In the genomic region with DNA sequence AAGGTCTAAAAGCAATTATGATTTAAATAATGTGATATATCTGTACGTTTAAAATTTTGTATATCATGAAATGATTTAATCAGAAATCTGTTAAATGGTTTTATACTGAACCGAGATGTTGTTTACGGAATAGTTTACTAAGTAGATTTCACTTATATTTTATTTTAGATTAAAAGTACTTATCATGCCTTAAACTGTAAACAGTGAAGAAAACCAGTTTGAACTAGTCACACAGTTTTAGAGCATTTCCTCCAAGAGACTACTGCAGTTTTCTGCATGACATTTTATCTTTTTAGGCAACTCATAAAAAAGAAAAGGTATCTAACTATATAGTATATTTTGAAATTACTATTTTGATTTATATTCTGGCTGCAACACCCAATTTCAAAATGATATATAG, we compare ENCODE assay signal across 10 mouse cellular contexts. TPM values are rescaled to one million over a fixed set of nuclear protein-coding genes. Genes with fewer than 3 reads are reported as not detected.
DNase-seq lines count a peak whose midpoint lies in the region; ATAC-seq and TF ChIP-seq lines count a peak whose summit lies in the region.
"Had no signal": no experiment of that assay in that cellular context is flagged by ENCODE, and none has a peak within 500 bp of the region (broad histone marks: within the 10 kb centered on the region; RNA-seq: fewer than 3 reads in every experiment).

No protein-coding gene starts in this region.

- 53% methylated on average over 3 of the region's 3 CpGs for WGBS in heart, embryonic 11.5 days (ENCODE audit: insufficient replicate concordance)
- 46% methylated on average over 3 of the region's 3 CpGs for WGBS in liver, postnatal 0 days (ENCODE audit: insufficient replicate concordance)
- 52% methylated on average over 3 of the region's 3 CpGs for WGBS in liver, embryonic 12.5 days (ENCODE audit: insufficient replicate concordance)
- WGBS in embryonic facial prominence, embryonic 14.5 days, result 36% methylated on average over 3 of the region's 3 CpGs

- peak overlapping the region; percentile 60 for H3K4me3 ChIP-seq in heart, embryonic 11.5 days (ENCODE audit: low read depth, low read length)
- H3K4me3 ChIP-seq in liver, postnatal 0 days (ENCODE audit: low read depth, low read length), result peak overlapping the region; percentile 55
- no peak overlapping the region for H3K4me3 ChIP-seq in liver, embryonic 12.5 days
- H3K4me3 ChIP-seq in CH12.LX (replicated peaks in 1 of 3; ENCODE audit: low read depth in 2 of 3, low read length in 2 of 3, poor library complexity in 1 of 3), result peak overlapping the region in 2 of 3 experiments; percentile 59 to 93
- H3K4me3 ChIP-seq in embryonic facial prominence, embryonic 14.5 days (ENCODE audit: low read depth, low read length), result peak overlapping the region; percentile 62; the same call in 1 of the 2 replicates

- no peak overlapping the region for H3K9ac ChIP-seq in heart, embryonic 11.5 days (ENCODE audit: low read depth, low read length)
- no peak overlapping the region for H3K9ac ChIP-seq in liver, postnatal 0 days (replicated peaks)
- no peak overlapping the region for H3K9ac ChIP-seq in liver, embryonic 12.5 days
- no peak overlapping the region for H3K9ac ChIP-seq in CH12.LX (ENCODE audit: insufficient read depth, low read depth)
- H3K9ac ChIP-seq in embryonic facial prominence, embryonic 14.5 days (ENCODE audit: low read depth, low read length), result no peak overlapping the region

- no peaks in the 10 kb centered on the region for H3K36me3 ChIP-seq in heart, embryonic 11.5 days (ENCODE audit: control insufficient read depth, insufficient read depth, low read length)
- H3K36me3 ChIP-seq in liver, postnatal 0 days (replicated peaks; ENCODE audit: insufficient read depth, low read length), result peaks cover 3% of the 10 kb centered on the region; the same call in 1 of the 2 replicates
- peaks cover 23% of the 10 kb centered on the region for H3K36me3 ChIP-seq in liver, embryonic 12.5 days
- H3K36me3 ChIP-seq in CH12.LX (replicated peaks in 1 of 2; ENCODE audit: control insufficient read depth in 1 of 2, insufficient read depth in 1 of 2, low read length in 1 of 2), result peaks cover 0 to 12% of the 10 kb centered on the region in 2 experiments
- H3K36me3 ChIP-seq in embryonic facial prominence, embryonic 14.5 days (ENCODE audit: control insufficient read depth, insufficient read depth, low read length), result peaks cover 12% of the 10 kb centered on the region; the same call in 1 of the 2 replicates

- ATAC-seq in heart, embryonic 11.5 days (replicated peaks; ENCODE audit: insufficient number of reproducible peaks, low FRiP score, low TSS enrichment), result no peak
- ATAC-seq in liver, postnatal 0 days, result no peak
- ATAC-seq in liver, embryonic 12.5 days, result no peak
- no peak for ATAC-seq in embryonic facial prominence, embryonic 14.5 days (ENCODE audit: low read depth)

- intact Hi-C loops in heart, postnatal 36 days (cut with DNase I), result loop anchor here (2.0 to 5.0 kb wide), 3 partner anchors 38 to 147 kb away; partner anchors contain the start of gene Itm2b

- no peak for TF ChIP-seq RAD21 in CH12.LX (IDR thresholded peaks at IDR 0.05; ENCODE audit: low read depth, low read length)

- no peak overlapping the region for H3K4me2 ChIP-seq in heart, embryonic 11.5 days
- H3K4me2 ChIP-seq in liver, postnatal 0 days (ENCODE audit: low read depth, low read length), result peak overlapping the region; percentile 64; the same call in 1 of the 2 replicates
- H3K4me2 ChIP-seq in liver, embryonic 12.5 days, result no peak overlapping the region
- H3K4me2 ChIP-seq in CH12.LX (ENCODE audit: insufficient read depth, low read depth, poor library complexity, severe bottlenecking), result no peak overlapping the region
- peak overlapping the region; percentile 71 for H3K4me2 ChIP-seq in embryonic facial prominence, embryonic 14.5 days (ENCODE audit: low read depth, low read length)

- no peak for DNase-seq in heart, postnatal 36 days
- DNase-seq in liver, postnatal 0 days, result no peak
- no peak for DNase-seq in CH12.LX (ENCODE audit: extremely low read depth)
- no peak for DNase-seq in embryonic facial prominence, embryonic 14.5 days (ENCODE audit: low spot score)
- no peak for DNase-seq in T-cell, adult 2 months (ENCODE audit: low spot score)
- no peak for DNase-seq in cerebellum, postnatal 4 days (ENCODE audit: low spot score in 2 of 2)
- DNase-seq: right cerebral cortex, postnatal 4 days had no signal

- no peaks in the 10 kb centered on the region for H3K9me3 ChIP-seq in heart, embryonic 11.5 days (replicated peaks; ENCODE audit: control insufficient read depth, low read length)
- H3K9me3 ChIP-seq in liver, postnatal 0 days (ENCODE audit: low read length), result no peaks in the 10 kb centered on the region
- no peaks in the 10 kb centered on the region for H3K9me3 ChIP-seq in liver, embryonic 12.5 days (replicated peaks)
- peaks cover 2% of the 10 kb centered on the region for H3K9me3 ChIP-seq in CH12.LX (replicated peaks; ENCODE audit: low read length)
- peaks cover 3% of the 10 kb centered on the region; the same call in 1 of the 2 replicates for H3K9me3 ChIP-seq in embryonic facial prominence, embryonic 14.5 days (ENCODE audit: control insufficient read depth, low read length)
- H3K9me3 ChIP-seq: G1E had no signal

- H3K27me3 ChIP-seq in heart, embryonic 11.5 days (ENCODE audit: control insufficient read depth, insufficient read depth, low read length), result no peaks in the 10 kb centered on the region
- H3K27me3 ChIP-seq in liver, postnatal 0 days (ENCODE audit: insufficient read depth, low read length), result no peaks in the 10 kb centered on the region
- no peaks in the 10 kb centered on the region for H3K27me3 ChIP-seq in liver, embryonic 12.5 days (replicated peaks)
- H3K27me3 ChIP-seq in CH12.LX (replicated peaks), result no peaks in the 10 kb centered on the region
- H3K27me3 ChIP-seq in embryonic facial prominence, embryonic 14.5 days (replicated peaks; ENCODE audit: control insufficient read depth, insufficient read depth, low read length), result no peaks in the 10 kb centered on the region

- no peak for TF ChIP-seq EP300 in liver, postnatal 0 days (IDR thresholded peaks at IDR 0.05; ENCODE audit: low read depth)
- no peak for TF ChIP-seq EP300 in CH12.LX (IDR thresholded peaks at IDR 0.05; ENCODE audit: low read length)

- H3K4me1 ChIP-seq in heart, embryonic 11.5 days (ENCODE audit: control insufficient read depth, insufficient read depth, low read length), result peaks cover 4% of the 10 kb centered on the region
- peaks cover under 1% of the 10 kb centered on the region; the same call in 1 of the 2 replicates for H3K4me1 ChIP-seq in liver, postnatal 0 days (ENCODE audit: insufficient read depth)
- peaks cover 25% of the 10 kb centered on the region for H3K4me1 ChIP-seq in liver, embryonic 12.5 days
- peaks cover 4 to 23% of the 10 kb centered on the region in 2 experiments; a peak in 3 of 4 replicates for H3K4me1 ChIP-seq in CH12.LX (ENCODE audit: control insufficient read depth in 1 of 2, insufficient read depth in 2 of 2)
- peaks cover 1% of the 10 kb centered on the region; the same call in 1 of the 2 replicates for H3K4me1 ChIP-seq in embryonic facial prominence, embryonic 14.5 days (ENCODE audit: control insufficient read depth, insufficient read depth, low read length)

- no peak for TF ChIP-seq POLR2A in CH12.LX (IDR thresholded peaks at IDR 0.05; ENCODE audit: low read depth, low read length)

- TF ChIP-seq CTCF in liver, postnatal 0 days (IDR thresholded peaks at IDR 0.05; ENCODE audit: low read depth), result no peak
- TF ChIP-seq CTCF in CH12.LX (conservative IDR thresholded peaks at IDR 0.05 in 1 of 2, IDR thresholded peaks at IDR 0.05 in 1 of 2; ENCODE audit: low read depth in 2 of 2, low read length in 2 of 2), result no peak

- in situ Hi-C loops in CH12.LX (cut with MboI; ENCODE audit: low pct_ligation_motif_present, low pct_unique_long_range_greater_than_20kb, low sequenced_read_pairs), result loop anchor here (10.0 kb wide), 2 partner anchors 65 to 105 kb away; no protein-coding TSS in a partner anchor

- H3K79me2 ChIP-seq in CH12.LX (replicated peaks; ENCODE audit: control insufficient read depth, extremely low read depth, insufficient read depth, poor library complexity, severe bottlenecking), result peaks cover 3% of the 10 kb centered on the region

- dilution Hi-C loops in CH12.LX (cut with MboI; ENCODE audit: extremely low pct_ligation_motif_present, extremely low pct_unique_long_range_greater_than_20kb, low sequenced_read_pairs), result no loop called here

- no peak overlapping the region for H3K27ac ChIP-seq in heart, embryonic 11.5 days (ENCODE audit: low read depth, low read length)
- no peak overlapping the region; the same call in 1 of the 2 replicates for H3K27ac ChIP-seq in liver, postnatal 0 days (ENCODE audit: low read depth)
- no peak overlapping the region for H3K27ac ChIP-seq in liver, embryonic 12.5 days
- H3K27ac ChIP-seq in CH12.LX (ENCODE audit: insufficient read depth, low read depth), result no peak overlapping the region
- no peak overlapping the region for H3K27ac ChIP-seq in embryonic facial prominence, embryonic 14.5 days (replicated peaks; ENCODE audit: low read depth, low read length)

TF ChIP-seq in CH12.LX, 34 proteins besides CTCF, POLR2A, EP300 and RAD21 (continues in another document):
- TF ChIP-seq MAFK (IDR thresholded peaks at IDR 0.05; ENCODE audit: insufficient replicate concordance, low read length), result no peak
- no peak for TF ChIP-seq CHD2 (IDR thresholded peaks at IDR 0.05; ENCODE audit: low read length)
- no peak for TF ChIP-seq SIN3A (IDR thresholded peaks at IDR 0.05; ENCODE audit: low read length)
- no peak for TF ChIP-seq ZNF384 (IDR thresholded peaks at IDR 0.05; ENCODE audit: low read depth, low read length)
- TF ChIP-seq MYC (IDR thresholded peaks at IDR 0.05; ENCODE audit: low read depth, low read length), result no peak
- TF ChIP-seq ETS1 (conservative IDR thresholded peaks at IDR 0.05; ENCODE audit: low read depth, low read length), result no peak
- TF ChIP-seq TBP (conservative IDR thresholded peaks at IDR 0.05; ENCODE audit: low read depth, low read length), result no peak
- no peak for TF ChIP-seq ZC3H11A (IDR thresholded peaks at IDR 0.05; ENCODE audit: low read depth, low read length)
- no peak for TF ChIP-seq ZMIZ1 (IDR thresholded peaks at IDR 0.05; ENCODE audit: low read depth, low read length)
- TF ChIP-seq CHD1 (IDR thresholded peaks at IDR 0.05; ENCODE audit: low read depth, low read length), result no peak
- no peak for TF ChIP-seq MXI1 (IDR thresholded peaks at IDR 0.05; ENCODE audit: low read depth, low read length)
- TF ChIP-seq NELFE (IDR thresholded peaks at IDR 0.05; ENCODE audit: low read depth, low read length), result no peak

RNA-seq across cellular contexts. Expression of gene Lpar6, which starts 2.2 kb away (rescaled TPM):
- 8.8 and 10.5 TPM in 2 replicates for polyA plus RNA-seq in heart, embryonic 11.5 days (2014; fragmentation: Nextera tagmentation; extraction: Ambion mirVana)
- 1 to 10 TPM; 2.4 to 4.6 TPM for total RNA-seq in heart, postnatal 36 days (2021)
- polyA plus RNA-seq in liver, postnatal 0 days (2015; fragmentation: Nextera tagmentation; extraction: Ambion mirVana), result 12.2 and 12.9 TPM in 2 replicates
- polyA plus RNA-seq in liver, embryonic 12.5 days (2016; fragmentation: Nextera tagmentation; extraction: Ambion mirVana), result 5.5 TPM in 2 replicates
- total RNA-seq in CH12.LX (2012; rRNA removed), result 2.9 and 3.1 TPM in 2 replicates
- total RNA-seq in CH12.LX (2014; rRNA removed), result 6.4 and 7.5 TPM in 2 replicates
- 2.3 and 3.2 TPM in 2 replicates for polyA plus RNA-seq in CH12.LX (2012; ENCODE audit: insufficient read length, low read depth)
- polyA plus RNA-seq in embryonic facial prominence, embryonic 14.5 days (2014; fragmentation: Nextera tagmentation; extraction: Ambion mirVana), result 11.3 and 11.5 TPM in 2 replicates

Comparison
In these comparisons a context has a peak if more than half of its experiments do, and no peak if none do; other contexts are left out.
1. H3K4me2 ChIP-seq: peak in liver, postnatal 0 days (single experiment) and embryonic facial prominence, embryonic 14.5 days (single experiment); none in heart, embryonic 11.5 days (single experiment), liver, embryonic 12.5 days (single experiment) and CH12.LX (single experiment).